Mouse (Mus musculus): ENCODE data around the gene Fer. TPM values are rescaled to one million over a fixed set of nuclear protein-coding genes. Genes with fewer than 3 reads are reported as not detected.

Fer gene
- 1.2 and 1.9 TPM in 2 replicates for polyA plus RNA-seq (2012; rRNA removed)

DNA sequence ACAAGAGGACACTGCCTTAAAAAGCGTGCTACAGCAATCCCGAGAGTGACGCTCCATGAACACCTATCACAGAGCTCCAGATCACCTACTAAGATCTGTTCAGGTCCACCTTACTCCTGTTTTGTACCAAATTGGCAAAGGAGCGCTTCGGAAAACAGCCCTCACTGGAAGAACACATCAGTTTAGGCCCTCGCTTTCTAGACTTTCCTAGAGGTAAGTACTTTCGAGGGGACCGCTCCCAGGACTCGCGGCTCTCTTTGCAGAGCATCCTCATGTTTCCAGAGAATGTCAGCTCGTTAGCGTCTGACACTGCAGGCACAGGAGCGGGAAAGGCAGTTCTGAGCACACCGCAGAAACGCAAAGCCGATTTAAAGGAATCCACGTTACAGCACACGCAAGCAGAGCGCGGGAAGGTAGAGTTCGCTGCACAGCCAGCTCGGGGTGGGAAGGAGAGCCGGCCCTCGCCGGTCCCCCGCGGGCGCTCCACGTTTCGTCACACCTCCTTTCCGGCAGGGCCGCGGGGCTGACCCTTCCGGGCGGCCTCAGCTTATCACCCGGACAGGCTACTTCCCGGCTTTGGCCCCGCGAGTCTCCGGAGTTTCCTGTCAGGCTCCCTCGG, at the start of gene Fer:
Gene Fer (plus strand): TSS at position 51 of the 619 bp plus-strand sequence.

GRCm38 (mm10) chr17:63863647-63864149, 836 bp downstream of the Fer start, which contains the start of gene A930002H24Rik:
A930002H24Rik (minus strand) TSS chr17:63863791.

Other genes starting within 250 kb of the Fer start
- 0.83 and 1.8 TPM in 2 replicates for gene A930002H24Rik, start 729 bp downstream of the Fer start, polyA plus RNA-seq (2012; rRNA removed)

All from colon, adult 2 months (tissue).